26 mouse cellular contexts compared by ENCODE assay signal in genomic region chr5:147697165-147697564, GRCm38 (mm10). TPM values are rescaled to one million over a fixed set of nuclear protein-coding genes. Genes with fewer than 3 reads are reported as not detected.
A peak's percentile ranks its signal among the peaks of the same experiment; 100 is the strongest.
DNase-seq lines count a peak whose midpoint lies in the region; ATAC-seq and TF ChIP-seq lines count a peak whose summit lies in the region.
"Had no signal": no experiment of that assay in that cellular context is flagged by ENCODE, and none has a peak within 500 bp of the region (broad histone marks: within the 10 kb centered on the region; RNA-seq: fewer than 3 reads in every experiment).

No protein-coding gene starts in this region.

- H3K4me1 ChIP-seq in heart, embryonic 13.5 days = no peaks in the 10 kb centered on the region
- peaks cover 4% of the 10 kb centered on the region for H3K4me1 ChIP-seq in heart, adult 2 months (ENCODE audit: control insufficient read depth, insufficient read depth, low read length)
- H3K4me1 ChIP-seq in kidney, postnatal 0 days (replicated peaks; ENCODE audit: insufficient read depth, low read length) = no peaks in the 10 kb centered on the region
- H3K4me1 ChIP-seq: embryonic facial prominence, embryonic 13.5 days; forebrain, embryonic 13.5 days; hindbrain, embryonic 13.5 days had no signal

- TF ChIP-seq POLR2A in heart, adult 2 months (IDR thresholded peaks at IDR 0.05; ENCODE audit: insufficient read depth, low read depth, low read length) = no peak

- H3K9me3 ChIP-seq in heart, embryonic 13.5 days = no peaks in the 10 kb centered on the region
- no peaks in the 10 kb centered on the region for H3K9me3 ChIP-seq in kidney, postnatal 0 days (replicated peaks; ENCODE audit: low read length)
- H3K9me3 ChIP-seq: forebrain, embryonic 13.5 days; heart, embryonic 15.5 days; hindbrain, embryonic 13.5 days had no signal

- H3K9ac ChIP-seq in heart, embryonic 13.5 days = no peak overlapping the region
- no peak overlapping the region for H3K9ac ChIP-seq in heart, adult 2 months (ENCODE audit: low read depth, low read length)
- H3K9ac ChIP-seq in kidney, postnatal 0 days (ENCODE audit: low read depth, low read length) = no peak overlapping the region
- H3K9ac ChIP-seq: embryonic facial prominence, embryonic 13.5 days; forebrain, embryonic 13.5 days; heart, embryonic 15.5 days; hindbrain, embryonic 13.5 days had no signal

- no peak for ATAC-seq in heart, embryonic 13.5 days (ENCODE audit: extremely low read depth, insufficient number of reproducible peaks, low FRiP score, low TSS enrichment)
- no peak for ATAC-seq in kidney, postnatal 0 days (replicated peaks; ENCODE audit: low FRiP score, low read depth)
- ATAC-seq: CD4-positive, CD25-positive, alpha-beta regulatory T cell, adult 4 months; forebrain, embryonic 13.5 days; forebrain, embryonic 16.5 days; hindbrain, embryonic 16.5 days had no signal

- H3K4me3 ChIP-seq in heart, embryonic 13.5 days = no peak overlapping the region
- no peak overlapping the region for H3K4me3 ChIP-seq in heart, adult 2 months
- H3K4me3 ChIP-seq in kidney, postnatal 0 days (replicated peaks; ENCODE audit: low read depth, low read length) = no peak overlapping the region
- H3K4me3 ChIP-seq: embryonic facial prominence, embryonic 13.5 days; forebrain, embryonic 10.5 days; forebrain, embryonic 13.5 days; heart, embryonic 15.5 days; hindbrain, embryonic 10.5 days; hindbrain, embryonic 13.5 days had no signal

- TF ChIP-seq CTCF in heart, adult 2 months (IDR thresholded peaks at IDR 0.05) = no peak
- no peak for TF ChIP-seq CTCF in kidney, postnatal 0 days (IDR thresholded peaks at IDR 0.05; ENCODE audit: low read depth)

- H3K27me3 ChIP-seq in heart, embryonic 13.5 days (replicated peaks) = no peaks in the 10 kb centered on the region
- no peaks in the 10 kb centered on the region for H3K27me3 ChIP-seq in heart, adult 2 months (ENCODE audit: control insufficient read depth, insufficient read depth, low read length)
- H3K27me3 ChIP-seq in kidney, postnatal 0 days (ENCODE audit: insufficient read depth, low read length) = no peaks in the 10 kb centered on the region
- H3K27me3 ChIP-seq: forebrain, embryonic 13.5 days; heart, embryonic 15.5 days; hindbrain, embryonic 13.5 days had no signal

- intact Hi-C loops in heart, adult 2 months (cut with DNase I) = no loop called here

- WGBS in heart, embryonic 13.5 days = 48% methylated on average over 5 of the region's 5 CpGs
- WGBS in heart, adult 2 months = 62% methylated on average over 5 of the region's 5 CpGs
- WGBS in kidney, postnatal 0 days = 28% methylated on average over 5 of the region's 5 CpGs

- peaks cover 32% of the 10 kb centered on the region for H3K36me3 ChIP-seq in heart, embryonic 13.5 days
- no peaks in the 10 kb centered on the region for H3K36me3 ChIP-seq in heart, adult 2 months (ENCODE audit: control insufficient read depth, insufficient read depth, low read length)
- no peaks in the 10 kb centered on the region for H3K36me3 ChIP-seq in kidney, postnatal 0 days (ENCODE audit: insufficient read depth, low read length)
- H3K36me3 ChIP-seq: embryonic facial prominence, embryonic 13.5 days; forebrain, embryonic 10.5 days; hindbrain, embryonic 10.5 days; hindbrain, embryonic 13.5 days had no signal

- no peak overlapping the region for H3K27ac ChIP-seq in heart, embryonic 13.5 days (replicated peaks)
- H3K27ac ChIP-seq in heart, adult 2 months = no peak overlapping the region
- no peak overlapping the region for H3K27ac ChIP-seq in kidney, postnatal 0 days
- H3K27ac ChIP-seq: embryonic facial prominence, embryonic 13.5 days; forebrain, embryonic 10.5 days; forebrain, embryonic 13.5 days; heart, embryonic 15.5 days; hindbrain, embryonic 10.5 days; hindbrain, embryonic 13.5 days had no signal

- peaks cover 2% of the 10 kb centered on the region; the same call in 1 of the 2 replicates for H3K79me2 ChIP-seq in heart, adult 2 months (replicated peaks; ENCODE audit: control insufficient read depth, insufficient read depth, low read length)

- TF ChIP-seq EP300 in heart, adult 2 months (IDR thresholded peaks at IDR 0.05; ENCODE audit: insufficient read depth, low read depth, low read length) = no peak

- no peak for DNase-seq in heart, adult 2 months
- DNase-seq in kidney, postnatal 0 days (ENCODE audit: low spot score) = no peak
- DNase-seq in kidney, adult 9 months = no peak
- peak; percentile 24 for DNase-seq in thymus, postnatal 4 days
- no peak for DNase-seq in thymus, postnatal 36 days
- DNase-seq in layer of hippocampus, postnatal 36 days = no peak
- DNase-seq: adrenal gland, adult 2 months; adrenal gland, postnatal 14 days; cerebellum, adult 11 months; cerebellum, adult 2 months; cerebellum, adult 9-11 months; cerebellum, postnatal 25 days; gastrocnemius, postnatal 10 days; gastrocnemius, postnatal 36 days; heart, postnatal 10 days; heart, postnatal 36 days had no signal

- H3K4me2 ChIP-seq in heart, embryonic 13.5 days = 0 out of 2 replicates have a peak overlapping the region, but pooled peaks have one; percentile 51
- H3K4me2 ChIP-seq in kidney, postnatal 0 days (ENCODE audit: low read length) = peak overlapping the region; percentile 11
- H3K4me2 ChIP-seq: forebrain, embryonic 13.5 days; hindbrain, embryonic 13.5 days had no signal

RNA-seq across cellular contexts. Expression of gene Flt1, which starts 28.6 kb away (rescaled TPM):
- polyA plus RNA-seq in heart, embryonic 13.5 days (2015; fragmentation: Nextera tagmentation; extraction: Ambion mirVana) = 19.4 and 20.1 TPM in 2 replicates
- total RNA-seq in heart, adult 2 months (2021) = 10 to 100 TPM; 82.1 to 88.3 TPM
- 20.5 and 30.6 TPM in 2 replicates for polyA plus RNA-seq in heart, adult 2 months (2012; rRNA removed)
- 10.3 and 10.9 TPM in 2 replicates for polyA plus RNA-seq in kidney, postnatal 0 days (2015; fragmentation: Nextera tagmentation; extraction: Ambion mirVana)
- 10 to 100 TPM; 34.2 to 40.2 TPM for total RNA-seq in layer of hippocampus, postnatal 36 days (2021)
